Mouse (Mus musculus): ENCODE data around the gene Baz1a. TPM values are rescaled to one million over a fixed set of nuclear protein-coding genes. Genes with fewer than 3 reads are reported as not detected.

Baz1a gene
- polyA plus RNA-seq, 1 experiment, result 3.1 TPM

- Histone ChIP-seq H3K36me3 (ENCODE audit: control insufficient read depth) (peaks cover 32% of the 10 kb centered on the region), H3K27me3 (ENCODE audit: control insufficient read depth) (no peaks in the 10 kb centered on the region), H3K9me3 (ENCODE audit: control insufficient read depth, low read length) (no peaks in the 10 kb centered on the region), H3K4me3 (replicated peaks) (no peak overlapping the region), H3K4me1 (ENCODE audit: control insufficient read depth) (no peaks in the 10 kb centered on the region)
- TF ChIP-seq TAL1 (IDR thresholded peaks at IDR 0.05; ENCODE audit: low read length), result no peak
- TF ChIP-seq GATA1 (IDR thresholded peaks at IDR 0.05; ENCODE audit: low read length), result no peak
Measured at GRCm38 (mm10) chr12:54890426-54890825, 123.7 kb downstream of the Baz1a start.

- no peaks in the 10 kb centered on the region for H3K27me3 ChIP-seq (ENCODE audit: control insufficient read depth)
- H3K36me3 ChIP-seq (ENCODE audit: control insufficient read depth), result peaks cover 16% of the 10 kb centered on the region
- H3K4me3 ChIP-seq (replicated peaks), result no peak overlapping the region
- H3K4me1 ChIP-seq (ENCODE audit: control insufficient read depth), result no peaks in the 10 kb centered on the region
- no peak for TF ChIP-seq GATA1 (IDR thresholded peaks at IDR 0.05; ENCODE audit: low read length)
- no peak for TF ChIP-seq TAL1 (IDR thresholded peaks at IDR 0.05; ENCODE audit: low read length)
- no peaks in the 10 kb centered on the region for H3K9me3 ChIP-seq (ENCODE audit: control insufficient read depth, low read length)
Measured at GRCm38 (mm10) chr12:54887580-54888127, 126.5 kb downstream of the Baz1a start.

GRCm38 (mm10) chr12:54879630-54880029, 134.5 kb downstream of the Baz1a start:
- TF ChIP-seq GATA1 (IDR thresholded peaks at IDR 0.05; ENCODE audit: low read length) (no peak), TAL1 (IDR thresholded peaks at IDR 0.05; ENCODE audit: low read length) (no peak)
- Histone ChIP-seq H3K4me3 (replicated peaks) (no peak overlapping the region), H3K36me3 (ENCODE audit: control insufficient read depth) (no peaks in the 10 kb centered on the region), H3K9me3 (ENCODE audit: control insufficient read depth, low read length) (no peaks in the 10 kb centered on the region), H3K4me1 (ENCODE audit: control insufficient read depth) (no peaks in the 10 kb centered on the region), H3K27me3 (ENCODE audit: control insufficient read depth) (no peaks in the 10 kb centered on the region)

- H3K4me3 ChIP-seq (replicated peaks), result no peak overlapping the region
- no peaks in the 10 kb centered on the region for H3K9me3 ChIP-seq (ENCODE audit: control insufficient read depth, low read length)
- TF ChIP-seq TAL1 (IDR thresholded peaks at IDR 0.05; ENCODE audit: low read length) (no peak), GATA1 (IDR thresholded peaks at IDR 0.05; ENCODE audit: low read length) (no peak)
- H3K36me3 ChIP-seq (ENCODE audit: control insufficient read depth), result no peaks in the 10 kb centered on the region
- H3K27me3 ChIP-seq (ENCODE audit: control insufficient read depth), result no peaks in the 10 kb centered on the region
- no peaks in the 10 kb centered on the region for H3K4me1 ChIP-seq (ENCODE audit: control insufficient read depth)
Measured at GRCm38 (mm10) chr12:54879211-54879610, 134.9 kb downstream of the Baz1a start.

- H3K27me3 ChIP-seq (ENCODE audit: control insufficient read depth), result no peaks in the 10 kb centered on the region
- no peak overlapping the region for H3K4me3 ChIP-seq (replicated peaks)
- no peaks in the 10 kb centered on the region for H3K9me3 ChIP-seq (ENCODE audit: control insufficient read depth, low read length)
- no peak for TF ChIP-seq GATA1 (IDR thresholded peaks at IDR 0.05; ENCODE audit: low read length)
- TF ChIP-seq TAL1 (IDR thresholded peaks at IDR 0.05; ENCODE audit: low read length), result no peak
- H3K36me3 ChIP-seq (ENCODE audit: control insufficient read depth), result no peaks in the 10 kb centered on the region
- no peaks in the 10 kb centered on the region for H3K4me1 ChIP-seq (ENCODE audit: control insufficient read depth)
Measured at GRCm38 (mm10) chr12:54877875-54878274, 136.3 kb downstream of the Baz1a start.

GRCm38 (mm10) chr12:54876879-54877278, 137.3 kb downstream of the Baz1a start:
- no peak overlapping the region for H3K4me3 ChIP-seq (replicated peaks)
- TF ChIP-seq GATA1 (IDR thresholded peaks at IDR 0.05; ENCODE audit: low read length) (no peak), TAL1 (IDR thresholded peaks at IDR 0.05; ENCODE audit: low read length) (no peak)
- H3K27me3 ChIP-seq (ENCODE audit: control insufficient read depth), result no peaks in the 10 kb centered on the region
- no peaks in the 10 kb centered on the region for H3K36me3 ChIP-seq (ENCODE audit: control insufficient read depth)
- H3K4me1 ChIP-seq (ENCODE audit: control insufficient read depth), result no peaks in the 10 kb centered on the region
- no peaks in the 10 kb centered on the region for H3K9me3 ChIP-seq (ENCODE audit: control insufficient read depth, low read length)

GRCm38 (mm10) chr12:54874711-54875110, 139.4 kb downstream of the Baz1a start:
- Histone ChIP-seq H3K36me3 (ENCODE audit: control insufficient read depth) (no peaks in the 10 kb centered on the region), H3K27me3 (ENCODE audit: control insufficient read depth) (no peaks in the 10 kb centered on the region), H3K4me3 (replicated peaks) (no peak overlapping the region), H3K4me1 (ENCODE audit: control insufficient read depth) (no peaks in the 10 kb centered on the region), H3K9me3 (ENCODE audit: control insufficient read depth, low read length) (no peaks in the 10 kb centered on the region)
- TF ChIP-seq TAL1 (IDR thresholded peaks at IDR 0.05; ENCODE audit: low read length) (no peak), GATA1 (IDR thresholded peaks at IDR 0.05; ENCODE audit: low read length) (no peak)

- Histone ChIP-seq H3K27me3 (ENCODE audit: control insufficient read depth) (no peaks in the 10 kb centered on the region), H3K4me3 (replicated peaks) (peak within 1 kb of the TSS; percentile 78), H3K36me3 (ENCODE audit: control insufficient read depth) (peaks cover 28% of the 10 kb centered on the region), H3K9me3 (ENCODE audit: control insufficient read depth, low read length) (peaks cover 5% of the 10 kb centered on the region), H3K4me1 (ENCODE audit: control insufficient read depth) (peaks cover 20% of the 10 kb centered on the region)
- TF ChIP-seq TAL1 (IDR thresholded peaks at IDR 0.05; ENCODE audit: low read length), result no peak
Measured at GRCm38 (mm10) chr12:54862606-54863535, 151.3 kb downstream of the Baz1a start, which contains the start of gene Cfl2. TSS of gene Cfl2 (minus strand) at chr12:54862877.

- H3K36me3 ChIP-seq (ENCODE audit: control insufficient read depth), result peaks cover 36% of the 10 kb centered on the region
- no peak for TF ChIP-seq GATA1 (IDR thresholded peaks at IDR 0.05; ENCODE audit: low read length)
- no peak for TF ChIP-seq TAL1 (IDR thresholded peaks at IDR 0.05; ENCODE audit: low read length)
- H3K9me3 ChIP-seq (ENCODE audit: control insufficient read depth, low read length), result peaks cover 2% of the 10 kb centered on the region; the same call in 1 of the 2 replicates
- H3K4me1 ChIP-seq (ENCODE audit: control insufficient read depth), result peaks cover 20% of the 10 kb centered on the region
- no peaks in the 10 kb centered on the region for H3K27me3 ChIP-seq (ENCODE audit: control insufficient read depth)
- peak overlapping the region; percentile 78 for H3K4me3 ChIP-seq (replicated peaks)
Measured at GRCm38 (mm10) chr12:54861991-54862605, 152.1 kb downstream of the Baz1a start.

Data from erythroblast, embryonic 14.5 days (primary cell).